Mouse (Mus musculus) liver, embryonic 13.5 days (tissue): Measurements from ENCODE around the gene Dyrk1a. TPM values are rescaled to one million over a fixed set of nuclear protein-coding genes. Genes with fewer than 3 reads are reported as not detected.

Experiments used
- ATAC-seq: fragments of 200-750 bp; cut with Nextera tagmentation; 2 replicates; pipeline ENCODE4 v1.8.0; 2017; ENCODE audit warnings: low read depth, mild to moderate bottlenecking, moderate number of reproducible peaks, moderate library complexity
- DNase-seq: peaks from one replicate; pipeline ENCODE4 v3.0.0; 2022
- H3K27ac ChIP-seq: fragments of 300-500 bp; sonication (generic); 2 replicates; pipeline ENCODE4 v1.5.1; 2015; ENCODE audit warnings: moderate library complexity, mild to moderate bottlenecking, inconsistent platforms
- H3K27me3 ChIP-seq: fragments of 300-500 bp; sonication (generic); 2 replicates; pipeline ENCODE4 v1.6.1; 2015; ENCODE audit warnings: mild to moderate bottlenecking, inconsistent platforms
- H3K36me3 ChIP-seq: fragments of 300-500 bp; sonication (generic); 2 replicates; pipeline ENCODE4 v1.6.1; 2015; ENCODE audit warnings: mild to moderate bottlenecking, inconsistent platforms
- H3K4me1 ChIP-seq: fragments of 300-500 bp; sonication (generic); replicated peaks from 2 replicates; pipeline ENCODE4 v1.6.1; 2015; ENCODE audit warnings: inconsistent platforms
- H3K4me2 ChIP-seq: fragments of 300-500 bp; sonication (generic); 2 replicates; pipeline ENCODE4 v1.6.1; 2015; ENCODE audit warnings: inconsistent platforms, mild to moderate bottlenecking, moderate library complexity
- H3K4me3 ChIP-seq: fragments of 300-500 bp; sonication (generic); replicated peaks from 2 replicates; pipeline ENCODE4 v1.5.1; 2015; ENCODE audit warnings: mild to moderate bottlenecking, inconsistent platforms
- H3K9ac ChIP-seq: fragments of 300-500 bp; sonication (generic); 2 replicates; pipeline ENCODE4 v1.6.1; 2015; ENCODE audit warnings: mild to moderate bottlenecking, inconsistent platforms
- H3K9me3 ChIP-seq: fragments of 300-500 bp; sonication (generic); replicated peaks from 2 replicates; pipeline ENCODE4 v1.6.1; 2016; ENCODE audit warnings: inconsistent platforms
- WGBS: fragments of 180-500 bp; shearing (Covaris S2); methylation state at CpG from one replicate; pipeline ENCODE4 v1.1.7; 2015; ENCODE audit not compliant: insufficient replicate concordance; 5-methylcytosine and 5-hydroxymethylcytosine counted together
- polyA plus RNA-seq: library from polyadenylated mRNA; unstranded; fragments of >200 nt; fragmentation: Nextera tagmentation; extraction: Ambion mirVana; gene quantifications from 2 replicates; pipeline ENCODE4 v1.2.1, GENCODE M21; 2015

Gene Dyrk1a
- polyA plus RNA-seq, 1 experiment from 2014 or later = 5.3 TPM

- H3K4me3 ChIP-seq = no peak overlapping the region
- H3K4me2 ChIP-seq = no peak overlapping the region
- H3K4me1 ChIP-seq = peaks cover 11% of the 10 kb centered on the region
- H3K9me3 ChIP-seq = no peaks in the 10 kb centered on the region
- no peak overlapping the region for H3K27ac ChIP-seq
- peaks cover 21% of the 10 kb centered on the region; the same call in 1 of the 2 replicates for H3K27me3 ChIP-seq
- H3K36me3 ChIP-seq = no peaks in the 10 kb centered on the region
- 43% methylated on average over 7 of the region's 7 CpGs for WGBS
- no peak for ATAC-seq
- no peak overlapping the region for H3K9ac ChIP-seq
- DNase-seq = no peak
Observed at GRCm38 (mm10) chr16:94720476-94721153, 150.8 kb downstream of the Dyrk1a start.

DNA sequence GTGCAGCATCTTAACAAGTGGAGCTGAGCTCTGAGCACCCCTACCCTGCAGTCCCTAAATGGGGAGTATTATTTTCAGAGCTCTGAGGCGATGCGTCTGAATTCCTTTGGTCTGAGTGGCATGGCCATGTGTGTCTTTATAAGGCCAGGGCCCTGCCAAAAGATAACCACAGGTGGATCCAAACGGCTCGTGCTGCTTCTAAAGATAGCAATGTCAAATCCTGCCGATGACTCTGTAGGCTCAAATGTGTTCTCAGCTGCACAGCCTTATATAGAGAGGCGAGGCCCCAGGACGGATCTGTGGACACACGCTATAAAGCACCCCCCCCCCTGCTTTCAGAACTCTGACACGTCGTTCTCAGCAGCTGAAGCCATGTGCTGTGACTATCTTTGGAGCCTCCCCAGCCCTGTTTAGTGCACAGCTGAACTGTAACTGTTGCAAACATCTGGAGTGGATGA, 151.8 kb downstream of the Dyrk1a start:
- Histone ChIP-seq H3K4me3 (no peak overlapping the region), H3K4me2 (no peak overlapping the region), H3K27me3 (peaks cover 21% of the 10 kb centered on the region; the same call in 1 of the 2 replicates), H3K9me3 (no peaks in the 10 kb centered on the region), H3K36me3 (no peaks in the 10 kb centered on the region), H3K4me1 (peaks cover 11% of the 10 kb centered on the region), H3K9ac (no peak overlapping the region), H3K27ac (no peak overlapping the region)
- 58% methylated on average over 10 of the region's 10 CpGs for WGBS
- ATAC-seq (no peak), DNase-seq (no peak)

- Histone ChIP-seq H3K9me3 (no peaks in the 10 kb centered on the region), H3K4me1 (peaks cover 11% of the 10 kb centered on the region), H3K4me3 (no peak overlapping the region), H3K27me3 (peaks cover 21% of the 10 kb centered on the region; the same call in 1 of the 2 replicates), H3K9ac (no peak overlapping the region), H3K36me3 (no peaks in the 10 kb centered on the region), H3K27ac (no peak overlapping the region), H3K4me2 (no peak overlapping the region)
- ATAC-seq = no peak
- DNase-seq = no peak
- 59% methylated on average over 12 of the region's 12 CpGs for WGBS
Observed at GRCm38 (mm10) chr16:94722936-94723335, 153.1 kb downstream of the Dyrk1a start.

DNA sequence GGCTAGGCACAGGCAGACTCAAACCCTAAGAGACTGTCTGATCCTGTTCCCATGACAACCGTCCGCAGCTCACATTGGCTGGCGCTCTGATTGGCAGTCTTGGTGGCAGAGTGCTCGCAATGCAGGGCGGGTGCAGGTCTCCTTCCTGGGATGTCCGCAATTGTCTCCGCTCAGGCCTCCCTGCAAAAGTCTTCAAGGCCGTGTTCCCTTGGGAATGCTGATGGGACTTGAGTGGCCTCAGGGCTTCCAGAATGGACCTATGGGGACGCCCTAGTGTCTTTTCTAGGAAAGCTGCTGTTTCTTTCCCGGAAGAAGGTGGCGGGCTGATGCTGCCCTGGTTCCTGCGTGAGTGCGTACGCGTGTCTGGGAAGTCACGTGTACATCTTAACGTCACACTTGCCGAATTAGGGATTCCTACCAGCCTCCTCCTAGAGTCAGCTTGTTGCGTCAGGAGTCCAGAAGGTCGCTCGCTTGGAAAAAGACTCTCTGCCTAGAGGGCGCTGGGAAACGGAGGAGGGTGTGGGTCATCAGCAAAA, 154.3 kb downstream of the Dyrk1a start:
- Histone ChIP-seq H3K27me3 (peaks cover 21% of the 10 kb centered on the region; the same call in 1 of the 2 replicates), H3K4me3 (peak overlapping the region; percentile 47), H3K9ac (no peak overlapping the region), H3K9me3 (0 out of 2 replicates have a peak, but pooled peaks cover 3% of the 10 kb centered on the region), H3K27ac (no peak overlapping the region), H3K4me1 (peaks cover 11% of the 10 kb centered on the region), H3K36me3 (0 out of 2 replicates have a peak, but pooled peaks cover 1% of the 10 kb centered on the region), H3K4me2 (peak overlapping the region; percentile 64)
- WGBS = under 1% methylated on average over 23 of the region's 23 CpGs
- DNase-seq = peak; percentile 24
- peak; percentile 73 for ATAC-seq

DNA sequence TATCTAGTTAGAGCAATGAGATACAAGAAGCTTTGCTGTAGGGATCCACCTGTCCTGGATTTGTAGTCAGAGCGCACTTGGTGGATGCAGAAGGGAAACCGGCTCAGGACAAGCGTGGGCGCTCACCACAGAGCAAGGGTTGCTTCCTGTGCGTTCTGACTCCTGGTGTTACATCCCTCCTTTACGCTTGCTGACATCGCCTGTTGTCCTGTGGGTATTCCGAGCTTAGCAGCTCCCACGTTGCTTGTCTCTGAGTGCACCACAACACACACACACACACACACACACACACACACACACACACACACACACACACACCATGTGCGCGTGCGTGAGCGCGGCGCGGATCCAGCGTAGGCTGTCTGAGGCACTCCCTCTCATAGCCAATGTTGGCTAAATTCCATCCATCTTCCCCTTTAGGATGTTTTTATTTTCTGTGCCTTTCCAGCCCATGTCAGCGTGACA, 155.0 kb downstream of the Dyrk1a start:
- Histone ChIP-seq H3K4me2 (peak overlapping the region; percentile 64), H3K36me3 (0 out of 2 replicates have a peak, but pooled peaks cover 3% of the 10 kb centered on the region), H3K9ac (no peak overlapping the region), H3K27ac (no peak overlapping the region), H3K4me1 (peaks cover 11% of the 10 kb centered on the region), H3K9me3 (0 out of 2 replicates have a peak, but pooled peaks cover 5% of the 10 kb centered on the region), H3K27me3 (peaks cover 21% of the 10 kb centered on the region; the same call in 1 of the 2 replicates), H3K4me3 (peak overlapping the region; percentile 47)
- DNase-seq (no peak), ATAC-seq (no peak)
- 8% methylated on average over 18 of the region's 18 CpGs for WGBS

- Histone ChIP-seq H3K4me2 (no peak overlapping the region), H3K36me3 (0 out of 2 replicates have a peak, but pooled peaks cover 3% of the 10 kb centered on the region), H3K9me3 (0 out of 2 replicates have a peak, but pooled peaks cover 5% of the 10 kb centered on the region), H3K27me3 (0 out of 2 replicates have a peak, but pooled peaks cover 5% of the 10 kb centered on the region), H3K4me1 (peaks cover 9% of the 10 kb centered on the region), H3K27ac (no peak overlapping the region), H3K4me3 (no peak overlapping the region), H3K9ac (no peak overlapping the region)
- DNase-seq (no peak), ATAC-seq (no peak)
- 76% methylated on average over 6 of the region's 6 CpGs for WGBS
Observed at GRCm38 (mm10) chr16:94729236-94729635, 159.4 kb downstream of the Dyrk1a start.

GRCm38 (mm10) chr16:94731027-94731426, 161.2 kb downstream of the Dyrk1a start:
- Histone ChIP-seq H3K4me1 (no peaks in the 10 kb centered on the region), H3K9me3 (0 out of 2 replicates have a peak, but pooled peaks cover 5% of the 10 kb centered on the region), H3K9ac (no peak overlapping the region), H3K4me3 (no peak overlapping the region), H3K36me3 (0 out of 2 replicates have a peak, but pooled peaks cover 3% of the 10 kb centered on the region), H3K27ac (no peak overlapping the region), H3K27me3 (no peaks in the 10 kb centered on the region), H3K4me2 (no peak overlapping the region)
- WGBS = 52% methylated on average over 12 of the region's 12 CpGs
- ATAC-seq (no peak), DNase-seq (no peak)

- Histone ChIP-seq H3K9me3 (no peaks in the 10 kb centered on the region), H3K27ac (no peak overlapping the region), H3K27me3 (no peaks in the 10 kb centered on the region), H3K4me1 (no peaks in the 10 kb centered on the region), H3K4me2 (no peak overlapping the region), H3K9ac (no peak overlapping the region), H3K4me3 (no peak overlapping the region), H3K36me3 (no peaks in the 10 kb centered on the region)
- 51% methylated on average over 3 of the region's 3 CpGs for WGBS
- ATAC-seq (no peak), DNase-seq (no peak)
Observed at GRCm38 (mm10) chr16:94735472-94735871, 165.7 kb downstream of the Dyrk1a start.

DNA sequence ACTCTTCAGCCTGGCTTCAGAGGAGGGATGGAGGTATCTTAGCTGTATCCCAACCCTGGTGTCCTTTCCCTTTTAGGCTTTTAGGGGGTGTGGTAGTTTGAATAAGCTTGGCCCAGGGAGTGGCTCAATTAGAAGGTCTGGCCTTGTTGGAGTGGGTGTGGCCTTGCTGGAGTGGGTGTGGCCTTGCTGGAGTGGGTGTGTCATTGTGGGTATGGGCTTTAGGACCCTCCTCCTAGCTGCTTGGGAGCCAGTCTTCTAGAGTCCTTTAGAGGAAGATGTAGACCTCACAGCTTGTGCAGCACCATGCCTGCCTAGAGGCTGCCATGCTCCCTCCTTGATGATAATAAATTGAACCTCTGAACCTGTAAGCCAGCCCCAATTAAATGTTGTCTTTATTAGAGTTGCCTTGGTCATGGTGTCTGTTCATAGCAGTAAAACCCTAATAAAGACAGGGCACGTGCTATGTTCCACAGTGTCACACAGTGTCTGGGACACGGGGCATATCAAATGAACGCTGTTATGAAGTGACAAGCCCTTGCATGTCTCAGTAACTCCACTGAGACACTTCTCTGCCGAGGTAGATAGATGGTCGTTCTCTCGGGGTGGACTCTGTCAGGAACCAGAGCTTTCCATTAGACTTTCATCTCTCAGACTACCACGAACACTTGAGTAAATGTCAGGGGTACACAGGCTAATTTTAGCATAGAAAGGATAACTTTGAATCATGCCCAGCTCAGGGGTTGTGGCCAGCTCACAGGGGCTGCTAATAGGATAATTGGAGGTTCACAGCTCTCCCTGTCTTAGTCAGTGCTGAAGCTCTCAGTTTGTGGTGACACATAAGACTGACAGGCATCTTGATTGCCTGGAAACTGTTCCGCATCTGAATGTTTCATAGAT, 166.9 kb downstream of the Dyrk1a start:
- no peak overlapping the region for H3K27ac ChIP-seq
- H3K27me3 ChIP-seq = no peaks in the 10 kb centered on the region
- DNase-seq (no peak), ATAC-seq (no peak)
- no peak overlapping the region for H3K9ac ChIP-seq
- no peak overlapping the region for H3K4me2 ChIP-seq
- H3K4me3 ChIP-seq = no peak overlapping the region
- no peaks in the 10 kb centered on the region for H3K4me1 ChIP-seq
- 69% methylated on average over 8 of the region's 8 CpGs for WGBS
- H3K36me3 ChIP-seq = no peaks in the 10 kb centered on the region
- H3K9me3 ChIP-seq = no peaks in the 10 kb centered on the region

DNA sequence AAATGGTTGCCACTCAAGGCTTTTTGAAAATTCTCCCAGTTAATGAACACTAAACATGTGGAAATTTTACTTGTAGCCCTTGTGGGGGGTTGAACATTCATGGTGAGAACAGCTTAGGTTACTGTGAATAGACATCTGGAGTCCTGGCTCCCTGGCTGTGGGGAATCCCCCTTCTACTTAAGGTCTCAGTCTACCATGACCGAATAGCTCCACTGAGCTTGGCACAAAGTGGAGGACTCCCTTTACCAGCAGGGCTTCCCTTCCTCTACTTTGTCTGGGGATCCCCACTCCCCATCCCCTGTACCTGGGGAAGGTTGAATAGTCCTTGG, 167.5 kb downstream of the Dyrk1a start:
- Histone ChIP-seq H3K9me3 (no peaks in the 10 kb centered on the region), H3K4me3 (no peak overlapping the region), H3K9ac (no peak overlapping the region), H3K4me2 (no peak overlapping the region), H3K27me3 (no peaks in the 10 kb centered on the region), H3K36me3 (no peaks in the 10 kb centered on the region), H3K4me1 (no peaks in the 10 kb centered on the region), H3K27ac (no peak overlapping the region)
- 81% methylated on average over 1 of the region's 1 CpGs for WGBS
- DNase-seq (no peak), ATAC-seq (no peak)
